Mouse (Mus musculus) MEL (cell line): Measurements from ENCODE around the gene BC030870.

Experiments used
- CHD2 ChIP-seq: IDR thresholded peaks from 2 replicates; pipeline ENCODE4 v1.6.1; 2011; ENCODE audit warnings: low read length, improper control_type of control experiment
- CTCF ChIP-seq, 3 experiments: IDR thresholded peaks in 2 of 3; conservative IDR thresholded peaks in 1 of 3; 2 replicates each; pipeline ENCODE4 v1.5.1; 2011 to 2012; ENCODE audit warnings: low read length in 3 of 3, low read depth in 2 of 3, mild to moderate bottlenecking in 2 of 3, improper control_type of control experiment in 1 of 3, inconsistent platforms in 1 of 3, mixed read lengths in 1 of 3, moderate library complexity in 1 of 3; ENCODE audit not compliant: control insufficient read depth in 1 of 3, insufficient read depth in 1 of 3, poor library complexity in 1 of 3, severe bottlenecking in 1 of 3
- GABPA ChIP-seq: IDR thresholded peaks from 2 replicates; pipeline ENCODE4 v1.6.1; 2012; ENCODE audit warnings: low read depth, mild to moderate bottlenecking, inconsistent platforms, low read length, improper control_type of control experiment, moderate library complexity
- GATA1 ChIP-seq: IDR thresholded peaks from 2 replicates; pipeline ENCODE4 v1.6.1; 2011; ENCODE audit warnings: low read depth, low read length, improper control_type of control experiment
- RAD21 ChIP-seq: IDR thresholded peaks from 2 replicates; pipeline ENCODE4 v1.6.1; 2011; ENCODE audit warnings: mild to moderate bottlenecking, low read depth, low read length, improper control_type of control experiment
- TAL1 ChIP-seq: IDR thresholded peaks from 2 replicates; pipeline ENCODE4 v1.6.1; 2012; ENCODE audit warnings: mild to moderate bottlenecking, inconsistent platforms, low read length, moderate library complexity, mixed read lengths
- TCF12 ChIP-seq: IDR thresholded peaks from 2 replicates; pipeline ENCODE4 v1.6.1; 2014; ENCODE audit warnings: low read depth, mild to moderate bottlenecking, inconsistent platforms, low read length, improper control_type of control experiment, moderate library complexity
- ZC3H11A ChIP-seq: IDR thresholded peaks from 2 replicates; pipeline ENCODE4 v1.6.1; 2012; ENCODE audit warnings: low read depth, mild to moderate bottlenecking, inconsistent platforms, low read length, improper control_type of control experiment

- TF ChIP-seq CTCF (IDR thresholded peaks at IDR 0.05 in 2 of 3, conservative IDR thresholded peaks at IDR 0.05 in 1 of 3; ENCODE audit: control insufficient read depth in 1 of 3, insufficient read depth in 1 of 3, low read depth in 2 of 3, low read length in 3 of 3, poor library complexity in 1 of 3, severe bottlenecking in 1 of 3) (no peak), TAL1 (no peak), RAD21 (no peak), TCF12 (no peak), GATA1 (no peak), CHD2 (no peak), GABPA (no peak), ZC3H11A (no peak)
These were observed 62.3 kb downstream of the BC030870 start for GRCm38 (mm10) chr8:65067031-65067430.
